Mouse (Mus musculus) E14TG2a.4 (cell line): ENCODE measurements around the gene Kcnd2.

Experiments
- H3K27me3 ChIP-seq: 2 replicates; pipeline ENCODE4 v1.6.1; 2014; ENCODE audit warnings: low read length, control low read depth; ENCODE audit not compliant: insufficient read depth
- H3K36me3 ChIP-seq: 2 replicates; pipeline ENCODE4 v1.6.1; 2014; ENCODE audit warnings: low read length, control low read depth; ENCODE audit not compliant: insufficient read depth
- H3K4me1 ChIP-seq: replicated peaks from 2 replicates; pipeline ENCODE4 v1.6.1; 2014; ENCODE audit warnings: low read depth, low read length, control low read depth
- H3K4me3 ChIP-seq: replicated peaks from 2 replicates; pipeline ENCODE4 v1.5.1; 2014; ENCODE audit warnings: mild to moderate bottlenecking, low read length
- H3K9me3 ChIP-seq: 2 replicates; pipeline ENCODE4 v1.6.1; 2014; ENCODE audit warnings: low read length, control low read depth
- CTCF ChIP-seq: conservative IDR thresholded peaks from 2 replicates; pipeline ENCODE4 v1.5.1; 2014; ENCODE audit warnings: low read length
- NANOG ChIP-seq: IDR thresholded peaks from 2 replicates; pipeline ENCODE4 v1.6.1; 2014; ENCODE audit warnings: borderline replicate concordance, low read length, mixed read lengths
- POU5F1 ChIP-seq: IDR thresholded peaks from 2 replicates; pipeline ENCODE4 v1.6.1; 2014; ENCODE audit warnings: low read length, borderline replicate concordance

Gene Kcnd2

GRCm38 (mm10) chr6:21215491-21216191 is at the start of gene Kcnd2:
Gene Kcnd2, plus strand, starts transcription at chr6:21215503.
- H3K4me3 ChIP-seq, result peak within 1 kb of the TSS; percentile 80
- no peak for TF ChIP-seq POU5F1
- TF ChIP-seq NANOG, result no peak
- no peak for TF ChIP-seq CTCF
- H3K9me3 ChIP-seq, result no peaks in the 10 kb centered on the region
- no peaks in the 10 kb centered on the region for H3K36me3 ChIP-seq
- peaks cover 23% of the 10 kb centered on the region for H3K4me1 ChIP-seq
- peaks cover 32% of the 10 kb centered on the region for H3K27me3 ChIP-seq

DNA sequence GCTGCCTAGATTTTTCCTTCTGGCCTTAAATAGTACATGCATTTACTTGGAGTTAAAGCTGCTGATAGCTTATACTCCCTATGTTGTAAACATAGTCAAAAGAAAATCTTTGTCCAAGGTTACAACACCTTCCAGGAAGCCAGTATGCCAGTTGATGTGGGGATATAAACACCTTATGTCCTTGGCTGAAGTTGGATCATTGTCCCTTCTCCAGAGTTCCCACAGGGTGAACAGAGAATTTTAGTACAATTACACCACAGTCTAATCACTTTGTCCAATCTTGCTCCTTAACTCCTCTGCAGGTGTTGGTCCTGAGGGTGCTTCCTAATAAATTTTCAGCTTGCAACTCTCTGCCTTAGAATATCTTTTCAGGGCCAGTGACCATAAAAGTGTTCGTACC is 48.7 kb upstream of the Kcnd2 start:
- Histone ChIP-seq H3K4me3 (no peak overlapping the region), H3K27me3 (no peaks in the 10 kb centered on the region), H3K9me3 (no peaks in the 10 kb centered on the region), H3K4me1 (no peaks in the 10 kb centered on the region), H3K36me3 (no peaks in the 10 kb centered on the region)
- TF ChIP-seq CTCF (no peak), NANOG (no peak), POU5F1 (no peak)

- peaks cover 45% of the 10 kb centered on the region for H3K9me3 ChIP-seq
- no peaks in the 10 kb centered on the region for H3K4me1 ChIP-seq
- H3K27me3 ChIP-seq, result no peaks in the 10 kb centered on the region
- no peak overlapping the region for H3K4me3 ChIP-seq
- TF ChIP-seq NANOG (no peak), CTCF (no peak), POU5F1 (no peak)
- H3K36me3 ChIP-seq, result no peaks in the 10 kb centered on the region
These were observed 20.0 kb upstream of the Kcnd2 start for GRCm38 (mm10) chr6:21195341-21195740.

GRCm38 (mm10) chr6:21213865-21214672 is 1.2 kb upstream of the Kcnd2 start:
- Histone ChIP-seq H3K4me3 (peak overlapping the region; percentile 80), H3K9me3 (no peaks in the 10 kb centered on the region), H3K36me3 (no peaks in the 10 kb centered on the region), H3K4me1 (peaks cover 23% of the 10 kb centered on the region), H3K27me3 (peaks cover 32% of the 10 kb centered on the region)
- TF ChIP-seq POU5F1, result no peak
- TF ChIP-seq NANOG, result no peak
- TF ChIP-seq CTCF, result peak; percentile 49

DNA sequence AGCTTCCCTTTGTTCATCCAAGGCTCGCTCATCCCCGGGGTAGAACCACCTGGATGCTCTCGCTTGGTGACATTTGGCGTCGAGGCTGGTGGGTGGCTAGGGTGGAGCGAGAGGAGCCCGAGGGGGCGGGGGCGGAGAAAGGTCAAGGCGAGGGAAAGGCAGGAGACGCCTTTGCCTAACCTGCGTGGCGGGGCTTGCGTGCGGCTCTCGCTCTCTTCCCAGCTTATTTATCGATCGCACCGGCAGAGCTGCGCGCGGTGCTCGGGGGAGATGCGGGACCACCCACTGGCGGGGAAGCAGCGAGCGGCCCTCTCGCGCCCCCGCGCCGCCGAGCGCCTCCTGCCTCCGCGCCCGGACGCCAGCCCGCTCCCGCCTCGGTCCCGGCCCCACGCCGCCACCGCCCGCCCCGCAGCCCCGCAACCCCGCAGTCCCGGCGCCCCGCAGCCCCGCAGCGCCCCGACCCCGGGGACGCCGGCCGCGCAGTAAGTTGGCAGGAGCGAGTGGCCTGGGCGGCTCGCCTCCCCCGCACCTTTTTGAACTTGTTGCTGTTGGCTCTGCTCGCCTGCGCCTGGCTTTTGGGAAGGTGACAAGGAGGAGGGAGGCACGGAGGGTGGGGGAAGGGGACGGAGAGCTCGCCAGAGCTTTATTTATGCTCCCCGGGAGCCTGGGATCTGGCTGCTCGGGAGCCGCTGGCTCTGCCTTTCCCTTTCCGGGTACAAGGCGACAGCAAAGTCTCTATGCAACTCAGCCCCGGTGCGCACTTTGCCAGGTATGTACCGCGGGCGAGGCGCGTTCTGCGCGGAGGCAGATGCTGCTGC is 421 bp upstream of the Kcnd2 start:
- Histone ChIP-seq H3K9me3 (no peaks in the 10 kb centered on the region), H3K4me3 (peak overlapping the region; percentile 80), H3K27me3 (peaks cover 32% of the 10 kb centered on the region), H3K36me3 (no peaks in the 10 kb centered on the region), H3K4me1 (peaks cover 23% of the 10 kb centered on the region)
- TF ChIP-seq NANOG (no peak), CTCF (no peak), POU5F1 (no peak)

GRCm38 (mm10) chr6:21216206-21217020 is 1.1 kb downstream of the Kcnd2 start:
- H3K36me3 ChIP-seq, result no peaks in the 10 kb centered on the region
- no peak for TF ChIP-seq NANOG
- TF ChIP-seq POU5F1, result no peak
- TF ChIP-seq CTCF, result no peak
- peaks cover 23% of the 10 kb centered on the region for H3K4me1 ChIP-seq
- peak overlapping the region; percentile 60 for H3K4me3 ChIP-seq
- H3K27me3 ChIP-seq, result peaks cover 32% of the 10 kb centered on the region
- H3K9me3 ChIP-seq, result no peaks in the 10 kb centered on the region

DNA sequence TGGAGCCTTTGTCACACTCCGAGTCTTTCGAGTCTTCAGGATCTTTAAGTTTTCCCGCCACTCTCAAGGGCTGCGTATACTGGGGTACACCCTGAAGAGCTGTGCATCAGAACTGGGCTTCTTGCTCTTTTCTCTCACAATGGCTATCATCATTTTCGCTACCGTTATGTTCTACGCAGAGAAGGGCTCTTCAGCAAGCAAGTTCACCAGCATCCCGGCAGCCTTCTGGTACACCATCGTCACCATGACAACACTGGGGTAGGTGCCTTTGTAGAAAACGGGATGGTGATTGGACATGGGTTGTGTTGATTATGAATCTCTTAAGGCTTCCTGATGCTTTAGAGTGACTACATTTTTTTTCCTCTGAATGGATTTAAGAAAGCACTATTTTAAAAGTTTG is 1.9 kb downstream of the Kcnd2 start:
- Histone ChIP-seq H3K36me3 (no peaks in the 10 kb centered on the region), H3K4me1 (peaks cover 23% of the 10 kb centered on the region), H3K4me3 (no peak overlapping the region; the same call in 1 of the 2 replicates), H3K9me3 (no peaks in the 10 kb centered on the region), H3K27me3 (peaks cover 32% of the 10 kb centered on the region)
- TF ChIP-seq POU5F1 (no peak), NANOG (no peak), CTCF (no peak)

DNA sequence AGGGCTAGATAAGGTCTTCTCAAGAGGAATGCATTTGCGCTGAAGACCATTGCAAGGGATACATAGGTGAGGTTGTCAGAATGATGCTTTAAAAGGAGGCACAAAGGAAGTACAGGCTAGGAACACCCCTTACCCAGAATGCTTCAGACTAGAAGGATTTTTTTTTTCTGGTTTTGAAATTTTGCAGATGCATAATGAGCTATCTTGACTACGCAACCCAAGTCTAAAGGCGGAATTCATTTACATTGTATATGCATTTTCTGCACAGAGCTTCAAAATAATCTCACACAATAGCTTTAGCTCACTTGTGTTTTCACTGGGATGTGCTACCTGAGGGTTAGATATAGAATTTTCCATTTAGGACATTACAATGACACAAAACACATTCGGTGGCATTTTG is 10.8 kb downstream of the Kcnd2 start:
- H3K27me3 ChIP-seq, result no peaks in the 10 kb centered on the region
- no peak for TF ChIP-seq POU5F1
- TF ChIP-seq CTCF, result no peak
- no peak for TF ChIP-seq NANOG
- H3K9me3 ChIP-seq, result no peaks in the 10 kb centered on the region
- H3K4me3 ChIP-seq, result no peak overlapping the region
- H3K4me1 ChIP-seq, result no peaks in the 10 kb centered on the region
- H3K36me3 ChIP-seq, result no peaks in the 10 kb centered on the region
